Mouse (Mus musculus): ENCODE results near the gene Astn1.

- TF ChIP-seq CTCF (IDR thresholded peaks at IDR 0.05; ENCODE audit: borderline replicate concordance, insufficient read depth, low read length) (no peak), POLR2A (IDR thresholded peaks at IDR 0.05; ENCODE audit: low read depth, low read length) (no peak)
Observed at GRCm38 (mm10) chr1:158536195-158536594, 174.1 kb downstream of the Astn1 start.
